Mouse (Mus musculus): ENCODE data around the gene Snrpa1. TPM values are rescaled to one million over a fixed set of nuclear protein-coding genes. Genes with fewer than 3 reads are reported as not detected.
"Not testable (repeated sequence)": the region's sequence is repeated elsewhere in the genome, so short reads cannot be mapped to it uniquely, and the experiment has no call there.

Snrpa1 gene
- polyA plus RNA-seq, 1 experiment from 2014 or later = 178 TPM

DNA sequence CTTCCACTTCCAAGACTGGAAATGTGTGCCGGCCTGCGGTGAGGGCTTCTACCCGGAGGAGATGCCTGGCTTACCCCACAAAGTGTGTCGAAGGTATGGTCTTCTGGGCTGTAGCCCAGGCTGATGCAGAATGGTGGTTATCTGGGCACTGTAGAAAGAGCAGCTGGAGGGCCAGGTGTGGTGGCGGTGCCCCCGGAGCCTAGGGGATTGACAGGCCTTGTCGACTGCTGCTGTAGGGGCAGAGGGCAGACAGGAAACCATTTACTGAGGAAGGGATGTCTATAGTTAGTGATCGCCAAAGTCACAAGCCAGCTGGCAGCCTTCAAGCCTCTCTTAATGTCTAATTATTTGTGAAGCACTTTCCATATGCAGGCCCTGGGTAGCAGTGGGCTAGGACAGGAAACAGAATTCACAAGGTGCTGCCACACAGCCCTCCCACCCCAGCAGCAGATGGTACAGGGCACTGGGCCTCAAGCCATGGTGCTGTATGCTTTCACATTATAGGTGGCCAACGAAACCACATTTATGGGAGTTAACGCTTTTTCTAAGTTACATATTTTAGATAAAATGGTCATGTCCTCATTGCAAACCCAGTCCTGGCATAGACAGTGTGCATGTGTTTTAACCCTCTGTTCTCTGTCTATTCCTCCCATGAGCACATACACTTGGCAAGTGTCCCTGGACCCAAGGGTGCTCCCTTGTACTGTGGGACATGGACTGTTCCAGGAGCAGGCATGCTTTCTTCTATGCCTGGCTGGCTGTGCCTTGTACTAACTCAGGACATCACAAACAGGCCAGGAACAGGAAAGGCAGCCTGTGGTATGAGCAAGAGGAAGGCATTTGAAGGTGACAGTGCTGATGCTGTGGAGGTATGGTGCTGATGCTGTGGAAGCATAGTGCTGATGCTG, 15.0 kb upstream of the Snrpa1 start, which contains the start of gene Gm45213:
Gene Gm45213, plus strand, starts transcription at position 51 of the 908 bp plus-strand sequence.
- Histone ChIP-seq H3K9ac (ENCODE audit: low read length) (no peak within 1 kb of the TSS), H3K4me2 (ENCODE audit: low read length) (no peak within 1 kb of the TSS), H3K4me1 (replicated peaks; ENCODE audit: control insufficient read depth, insufficient read depth, low read length) (no peaks in the 10 kb centered on the region; the same call in 1 of the 2 replicates), H3K27ac (ENCODE audit: low read depth) (no peak within 1 kb of the TSS), H3K4me3 (ENCODE audit: low read depth, low read length) (no peak within 1 kb of the TSS), H3K27me3 (replicated peaks; ENCODE audit: control insufficient read depth, insufficient read depth, low read length) (no peaks in the 10 kb centered on the region), H3K36me3 (ENCODE audit: control insufficient read depth, insufficient read depth, low read length) (no peaks in the 10 kb centered on the region), H3K9me3 (ENCODE audit: control insufficient read depth, low read length) (no peaks in the 10 kb centered on the region)
- DNase-seq (ENCODE audit: low spot score) (no peak), ATAC-seq (replicated peaks; ENCODE audit: low FRiP score, low TSS enrichment, low read depth) (no peak)
- 71% methylated on average over 10 of the region's 10 CpGs for WGBS

- Histone ChIP-seq H3K9me3 (ENCODE audit: control insufficient read depth, low read length) (no peaks in the 10 kb centered on the region), H3K4me2 (ENCODE audit: low read length) (no peak overlapping the region), H3K4me1 (replicated peaks; ENCODE audit: control insufficient read depth, insufficient read depth, low read length) (no peaks in the 10 kb centered on the region; the same call in 1 of the 2 replicates), H3K36me3 (ENCODE audit: control insufficient read depth, insufficient read depth, low read length) (no peaks in the 10 kb centered on the region), H3K27ac (ENCODE audit: low read depth) (no peak overlapping the region), H3K27me3 (replicated peaks; ENCODE audit: control insufficient read depth, insufficient read depth, low read length) (no peaks in the 10 kb centered on the region), H3K9ac (ENCODE audit: low read length) (no peak overlapping the region), H3K4me3 (ENCODE audit: low read depth, low read length) (no peak overlapping the region)
- WGBS = 58% methylated on average over 9 of the region's 9 CpGs
- ATAC-seq (replicated peaks; ENCODE audit: low FRiP score, low TSS enrichment, low read depth) (no peak), DNase-seq (ENCODE audit: low spot score) (no peak)
Observed at GRCm38 (mm10) chr7:66044617-66045016, 14.2 kb upstream of the Snrpa1 start.

DNA sequence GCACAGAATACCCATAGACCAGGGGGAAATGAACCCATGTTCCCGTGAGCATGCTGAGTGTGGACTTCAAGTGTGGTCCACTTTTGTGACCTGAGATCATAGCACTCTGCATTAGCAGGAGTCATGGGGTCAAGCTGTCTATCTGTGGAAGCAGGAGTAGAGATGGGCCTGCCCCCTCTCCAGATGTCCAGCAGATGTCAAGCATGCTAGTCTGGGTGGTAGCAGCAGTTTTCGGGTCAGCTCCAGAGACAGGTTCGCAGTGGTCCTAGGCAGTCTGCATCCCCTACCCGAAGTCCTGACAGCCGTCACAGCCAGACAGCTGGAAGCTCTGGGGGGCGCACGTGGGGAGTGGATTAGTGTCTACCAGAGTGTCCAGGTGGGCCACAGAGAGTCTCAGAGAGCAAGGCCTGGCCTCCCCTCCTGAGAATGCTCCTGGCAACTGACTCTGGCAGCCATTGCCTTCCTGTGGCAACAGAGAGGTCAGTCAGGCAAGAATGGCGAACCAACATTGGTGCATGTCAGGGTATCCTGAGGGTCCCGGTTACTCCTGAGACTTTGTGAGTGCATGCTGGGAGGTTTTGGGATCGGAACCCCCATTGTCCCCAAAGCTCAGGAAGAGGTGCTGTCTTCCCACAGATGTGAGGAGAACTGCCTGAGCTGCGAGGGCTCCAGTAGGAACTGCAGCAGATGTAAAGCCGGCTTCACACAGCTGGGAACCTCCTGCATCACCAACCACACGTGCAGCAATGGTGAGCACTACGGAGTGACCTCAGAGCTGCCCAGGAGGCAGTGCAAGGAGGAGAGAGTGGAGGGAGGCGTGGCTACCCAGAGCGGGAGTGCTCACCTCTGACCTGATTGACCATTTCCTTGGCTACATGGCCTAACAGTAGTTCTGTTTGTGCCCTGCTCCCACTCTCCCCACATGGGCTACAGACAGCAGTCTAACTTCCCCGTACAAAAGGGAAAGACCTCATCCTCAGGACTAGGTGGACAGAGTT, 11.6 kb upstream of the Snrpa1 start:
- no peak for DNase-seq (ENCODE audit: low spot score)
- H3K27me3 ChIP-seq (replicated peaks; ENCODE audit: control insufficient read depth, insufficient read depth, low read length) = no peaks in the 10 kb centered on the region
- no peak overlapping the region for H3K4me2 ChIP-seq (ENCODE audit: low read length)
- no peak overlapping the region for H3K27ac ChIP-seq (ENCODE audit: low read depth)
- no peak overlapping the region for H3K9ac ChIP-seq (ENCODE audit: low read length)
- H3K36me3 ChIP-seq (ENCODE audit: control insufficient read depth, insufficient read depth, low read length) = no peaks in the 10 kb centered on the region
- WGBS = 51% methylated on average over 17 of the region's 17 CpGs
- H3K9me3 ChIP-seq (ENCODE audit: control insufficient read depth, low read length) = no peaks in the 10 kb centered on the region
- no peaks in the 10 kb centered on the region; the same call in 1 of the 2 replicates for H3K4me1 ChIP-seq (replicated peaks; ENCODE audit: control insufficient read depth, insufficient read depth, low read length)
- no peak overlapping the region for H3K4me3 ChIP-seq (ENCODE audit: low read depth, low read length)
- 0 out of 2 replicates have a peak, but pooled peaks have one; percentile 40 for ATAC-seq (replicated peaks; ENCODE audit: low FRiP score, low TSS enrichment, low read depth)

- Histone ChIP-seq H3K27ac (ENCODE audit: low read depth) (no peak overlapping the region), H3K4me3 (ENCODE audit: low read depth, low read length) (no peak overlapping the region), H3K4me1 (replicated peaks; ENCODE audit: control insufficient read depth, insufficient read depth, low read length) (no peaks in the 10 kb centered on the region; the same call in 1 of the 2 replicates), H3K9me3 (ENCODE audit: control insufficient read depth, low read length) (no peaks in the 10 kb centered on the region), H3K36me3 (ENCODE audit: control insufficient read depth, insufficient read depth, low read length) (no peaks in the 10 kb centered on the region), H3K9ac (ENCODE audit: low read length) (no peak overlapping the region), H3K27me3 (replicated peaks; ENCODE audit: control insufficient read depth, insufficient read depth, low read length) (no peaks in the 10 kb centered on the region), H3K4me2 (ENCODE audit: low read length) (no peak overlapping the region)
- DNase-seq (ENCODE audit: low spot score) = no peak
- WGBS = 58% methylated on average over 4 of the region's 4 CpGs
- ATAC-seq (replicated peaks; ENCODE audit: low FRiP score, low TSS enrichment, low read depth) = no peak
Observed at GRCm38 (mm10) chr7:66047975-66048374, 10.8 kb upstream of the Snrpa1 start.

DNA sequence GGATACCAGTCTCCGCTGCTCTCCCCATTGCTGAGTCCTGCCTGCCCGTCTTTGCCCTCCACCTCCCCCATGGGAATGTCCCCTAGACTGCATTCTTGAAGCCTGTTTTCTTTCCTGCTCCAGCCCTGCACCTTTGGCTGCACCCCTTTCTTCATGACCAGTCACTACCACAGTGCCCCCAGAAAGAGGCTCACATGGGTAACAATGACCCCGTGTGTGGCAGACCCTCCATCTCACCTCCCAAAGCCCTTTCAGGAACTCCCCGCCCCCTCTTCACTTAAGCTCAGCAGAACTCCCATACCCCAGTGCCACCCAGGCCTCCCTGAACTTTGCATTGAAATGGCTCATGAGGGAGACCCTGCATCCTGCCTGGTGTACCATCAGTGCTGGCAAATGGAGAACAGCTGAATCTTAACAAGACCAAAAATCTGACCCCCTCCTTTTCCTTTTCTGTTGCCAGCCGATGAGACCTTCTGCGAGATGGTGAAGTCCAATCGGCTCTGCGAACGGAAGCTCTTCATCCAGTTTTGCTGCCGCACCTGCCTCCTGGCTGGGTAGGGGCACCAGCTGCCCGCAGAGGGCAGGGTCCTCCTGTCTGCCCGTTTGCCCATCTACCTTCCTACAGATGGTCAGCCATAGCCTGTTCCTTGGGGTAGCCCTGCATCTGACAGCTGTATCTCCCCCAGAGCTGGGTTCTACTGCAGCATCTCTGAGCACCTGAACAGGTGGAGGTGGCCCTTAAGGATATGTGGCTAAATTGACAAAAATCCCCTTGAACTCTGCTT, 10.2 kb upstream of the Snrpa1 start:
- ATAC-seq (replicated peaks; ENCODE audit: low FRiP score, low TSS enrichment, low read depth) = no peak
- Histone ChIP-seq H3K27ac (ENCODE audit: low read depth) (no peak overlapping the region), H3K4me3 (ENCODE audit: low read depth, low read length) (no peak overlapping the region), H3K27me3 (replicated peaks; ENCODE audit: control insufficient read depth, insufficient read depth, low read length) (no peaks in the 10 kb centered on the region), H3K9ac (ENCODE audit: low read length) (no peak overlapping the region), H3K36me3 (ENCODE audit: control insufficient read depth, insufficient read depth, low read length) (no peaks in the 10 kb centered on the region), H3K4me1 (replicated peaks; ENCODE audit: control insufficient read depth, insufficient read depth, low read length) (no peaks in the 10 kb centered on the region; the same call in 1 of the 2 replicates), H3K4me2 (ENCODE audit: low read length) (no peak overlapping the region), H3K9me3 (ENCODE audit: control insufficient read depth, low read length) (no peaks in the 10 kb centered on the region)
- 89% methylated on average over 12 of the region's 12 CpGs for WGBS
- no peak for DNase-seq (ENCODE audit: low spot score)

DNA sequence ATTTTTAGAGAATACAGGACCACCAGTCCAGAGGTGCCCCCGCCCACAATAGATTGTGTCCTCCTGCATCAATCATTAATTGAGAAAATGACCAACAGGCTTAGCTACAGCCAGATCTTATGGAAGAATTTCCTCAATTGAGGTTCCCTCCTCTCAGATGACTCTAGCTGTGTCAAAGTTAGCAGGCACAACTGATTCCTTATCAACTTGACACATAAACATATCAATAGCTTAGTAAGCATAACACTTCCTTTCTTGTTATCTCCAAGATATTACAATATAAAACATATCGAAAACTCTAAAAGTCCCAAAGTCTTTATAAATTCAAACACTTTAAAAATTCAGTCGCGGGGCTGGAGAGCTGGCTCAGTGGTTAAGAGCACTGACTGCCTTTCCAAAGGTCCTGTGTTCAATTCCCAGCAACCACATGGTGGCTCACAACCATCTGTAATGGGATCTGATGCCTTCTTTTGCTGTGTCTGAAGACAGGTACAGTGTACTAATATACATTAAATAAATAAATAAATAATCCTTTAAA, 4.8 kb upstream of the Snrpa1 start:
- Histone ChIP-seq H3K27ac (ENCODE audit: low read depth) (no peak overlapping the region), H3K36me3 (ENCODE audit: control insufficient read depth, insufficient read depth, low read length) (no peaks in the 10 kb centered on the region), H3K4me3 (ENCODE audit: low read depth, low read length) (no peak overlapping the region), H3K4me1 (replicated peaks; ENCODE audit: control insufficient read depth, insufficient read depth, low read length) (no peaks in the 10 kb centered on the region), H3K4me2 (ENCODE audit: low read length) (no peak overlapping the region), H3K27me3 (replicated peaks; ENCODE audit: control insufficient read depth, insufficient read depth, low read length) (no peaks in the 10 kb centered on the region), H3K9ac (ENCODE audit: low read length) (no peak overlapping the region), H3K9me3 (ENCODE audit: control insufficient read depth, low read length) (no peaks in the 10 kb centered on the region)
- ATAC-seq (replicated peaks; ENCODE audit: low FRiP score, low TSS enrichment, low read depth) (no peak), DNase-seq (ENCODE audit: low spot score) (no peak)
- 83% methylated on average over 4 of the region's 4 CpGs for WGBS

GRCm38 (mm10) chr7:66055356-66055755, 3.4 kb upstream of the Snrpa1 start:
- H3K4me1 ChIP-seq (replicated peaks; ENCODE audit: control insufficient read depth, insufficient read depth, low read length); H3K27me3 ChIP-seq (replicated peaks; ENCODE audit: control insufficient read depth, insufficient read depth, low read length); H3K9ac ChIP-seq (ENCODE audit: low read length); ATAC-seq (replicated peaks; ENCODE audit: low FRiP score, low TSS enrichment, low read depth); H3K4me3 ChIP-seq (ENCODE audit: low read depth, low read length); H3K9me3 ChIP-seq (ENCODE audit: control insufficient read depth, low read length); H3K36me3 ChIP-seq (ENCODE audit: control insufficient read depth, insufficient read depth, low read length); DNase-seq (ENCODE audit: low spot score); H3K27ac ChIP-seq (ENCODE audit: low read depth); H3K4me2 ChIP-seq (ENCODE audit: low read length): not testable (repeated sequence)
- 4% methylated on average over 2 of the region's 2 CpGs for WGBS

Data from intestine, embryonic 14.5 days (tissue).